Comparison of ENCODE assay signal across 29 mouse cellular contexts in the genomic region with DNA sequence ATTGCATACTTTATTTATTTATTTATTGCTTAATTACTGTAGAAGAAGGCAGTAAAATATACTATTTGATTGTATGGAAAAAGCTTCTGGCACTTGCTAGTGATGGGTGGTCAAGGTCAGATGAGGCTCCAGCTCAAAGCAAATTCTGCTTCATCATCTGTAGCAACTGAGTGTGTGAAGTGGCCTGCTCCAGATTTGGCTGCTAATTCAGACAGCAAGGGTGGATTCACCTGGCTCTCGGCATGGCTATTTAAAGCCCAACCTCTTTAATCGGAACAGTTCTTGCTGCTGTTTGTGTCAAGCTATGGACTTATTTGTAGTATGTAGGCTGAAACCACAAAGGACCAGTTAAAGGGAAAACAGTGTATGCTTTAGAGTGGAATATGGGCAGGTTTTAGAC. TPM values are rescaled to one million over a fixed set of nuclear protein-coding genes. Genes with fewer than 3 reads are reported as not detected.
"Had no signal": no experiment of that assay in that cellular context is flagged by ENCODE, and none has a peak within 500 bp of the region (broad histone marks: within the 10 kb centered on the region; RNA-seq: fewer than 3 reads in every experiment).

No protein-coding gene starts in this region.

- ATAC-seq: liver, embryonic 12.5 days; midbrain, embryonic 13.5 days; midbrain, embryonic 16.5 days had no signal

- H3K9ac ChIP-seq: kidney, embryonic 15.5 days; limb, embryonic 13.5 days; liver, embryonic 12.5 days; liver, embryonic 15.5 days; lung, embryonic 15.5 days; midbrain, embryonic 13.5 days; neural tube, embryonic 13.5 days; stomach, embryonic 15.5 days had no signal

- H3K36me3 ChIP-seq: kidney, embryonic 15.5 days; limb, embryonic 10.5 days; limb, embryonic 13.5 days; liver, embryonic 12.5 days; liver, embryonic 15.5 days; lung, embryonic 15.5 days; midbrain, embryonic 10.5 days; midbrain, embryonic 13.5 days; neural tube, embryonic 13.5 days; stomach, embryonic 15.5 days had no signal

- H3K27me3 ChIP-seq: kidney, embryonic 15.5 days; limb, embryonic 13.5 days; liver, embryonic 12.5 days; liver, embryonic 15.5 days; lung, embryonic 15.5 days; megakaryocyte, embryonic 14.5 days; midbrain, embryonic 13.5 days; neural tube, embryonic 13.5 days; stomach, embryonic 15.5 days had no signal

- H3K27ac ChIP-seq: kidney, embryonic 15.5 days; limb, embryonic 10.5 days; limb, embryonic 13.5 days; liver, embryonic 12.5 days; liver, embryonic 15.5 days; lung, embryonic 15.5 days; midbrain, embryonic 10.5 days; midbrain, embryonic 13.5 days; neural tube, embryonic 13.5 days; stomach, embryonic 15.5 days had no signal

- H3K4me2 ChIP-seq: kidney, embryonic 15.5 days; limb, embryonic 13.5 days; liver, embryonic 12.5 days; liver, embryonic 15.5 days; lung, embryonic 15.5 days; midbrain, embryonic 13.5 days; neural tube, embryonic 13.5 days; stomach, embryonic 15.5 days had no signal

- H3K4me3 ChIP-seq: kidney, embryonic 15.5 days; limb, embryonic 10.5 days; limb, embryonic 13.5 days; liver, embryonic 12.5 days; liver, embryonic 15.5 days; lung, embryonic 15.5 days; megakaryocyte, embryonic 14.5 days; midbrain, embryonic 10.5 days; midbrain, embryonic 13.5 days; myocyte; neural tube, embryonic 13.5 days; stomach, embryonic 15.5 days had no signal

- DNase-seq: kidney, postnatal 14 days; liver; lung, adult 18-20 months; lung, postnatal 10 days; lung, postnatal 36 days; retina, postnatal 1 day; right cerebral cortex, postnatal 25 days; spleen, adult 18-20 months; thymus, postnatal 25 days had no signal

- H3K9me3 ChIP-seq: kidney, embryonic 15.5 days; limb, embryonic 10.5 days; limb, embryonic 13.5 days; liver, embryonic 12.5 days; liver, embryonic 15.5 days; lung, embryonic 15.5 days; megakaryocyte, embryonic 14.5 days; midbrain, embryonic 10.5 days; midbrain, embryonic 13.5 days; neural tube, embryonic 13.5 days; stomach, embryonic 15.5 days had no signal

- H3K4me1 ChIP-seq: kidney, embryonic 15.5 days; limb, embryonic 10.5 days; limb, embryonic 13.5 days; lung, embryonic 15.5 days; midbrain, embryonic 10.5 days; midbrain, embryonic 13.5 days; neural tube, embryonic 13.5 days; stomach, embryonic 15.5 days had no signal

RNA-seq across cellular contexts. Expression of a gene that starts 50.9 kb away (rescaled TPM):
- total RNA-seq: layer of hippocampus, adult 18-20 months; layer of hippocampus, postnatal 14 days; left cerebral cortex, adult 8-10 months; left cerebral cortex, postnatal 25 days; monocyte, adult 5-6 weeks; neutrophil, adult 5-6 weeks had no signal
- polyA plus RNA-seq: kidney, embryonic 15.5 days; limb, embryonic 10.5 days; limb, embryonic 13.5 days; liver, embryonic 12.5 days; liver, embryonic 15.5 days; lung, embryonic 15.5 days; midbrain, embryonic 10.5 days; midbrain, embryonic 13.5 days; midbrain, embryonic 16.5 days; myocyte; neural tube, embryonic 13.5 days; stomach, embryonic 15.5 days; thymus, postnatal 0 days had no signal
